Mouse (Mus musculus) left cerebral cortex, adult 8-10 months (tissue): ENCODE results near the gene Klhl10. TPM values are rescaled to one million over a fixed set of nuclear protein-coding genes. Genes with fewer than 3 reads are reported as not detected.

Experiments used
- DNase-seq, 2 experiments: peaks; one replicate each; pipeline ENCODE4 v3.0.0; 2022; ENCODE audit warnings: low spot score in 2 of 2
- total RNA-seq, 4 experiments: library from RNA; stranded (reverse); gene quantifications; 2 replicates each; pipeline ENCODE4 v1.2.4; 2022

The Klhl10 gene
- total RNA-seq, 4 experiments from 2014 or later: 0.84 to 1.4 (median 1.0) TPM

GRCm38 (mm10) chr11:100408076-100408834 is 33.5 kb upstream of the Klhl10 start:
- no peak for DNase-seq

DNA sequence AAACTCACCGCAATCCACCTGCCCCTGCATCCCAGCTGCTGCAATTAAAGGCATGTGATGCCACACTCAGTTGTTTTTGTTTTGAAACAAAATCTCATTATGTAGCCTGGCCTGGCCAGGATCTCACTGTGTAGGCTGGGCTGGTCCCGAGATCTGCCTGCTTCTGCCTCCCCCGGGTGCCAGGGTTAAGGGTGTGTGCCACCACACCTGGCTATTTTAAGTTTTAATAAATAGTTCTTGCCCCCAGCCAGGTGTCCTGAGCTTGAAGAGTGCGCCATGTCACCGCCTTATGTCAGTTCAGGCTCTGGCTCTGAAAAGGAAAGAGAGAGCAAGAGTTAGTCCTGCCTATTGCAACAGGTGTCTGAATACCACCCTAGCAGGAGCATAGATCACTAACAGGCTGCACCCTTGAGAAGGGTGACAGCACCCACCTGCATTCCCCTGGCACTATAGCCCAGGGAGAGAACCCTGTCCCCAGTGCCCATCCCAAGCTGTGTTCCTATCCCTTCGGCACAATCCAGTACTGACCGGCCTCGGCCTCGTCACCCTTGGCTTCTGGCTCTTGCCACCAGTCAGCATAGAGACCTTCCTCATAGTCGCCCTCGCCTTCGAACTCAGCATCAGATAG is 32.8 kb upstream of the Klhl10 start:
- DNase-seq: no peak

- DNase-seq: no peak
Measured at GRCm38 (mm10) chr11:100409686-100410085, 32.0 kb upstream of the Klhl10 start.

GRCm38 (mm10) chr11:100411736-100412135 is 30.0 kb upstream of the Klhl10 start:
- no peak for DNase-seq

DNA sequence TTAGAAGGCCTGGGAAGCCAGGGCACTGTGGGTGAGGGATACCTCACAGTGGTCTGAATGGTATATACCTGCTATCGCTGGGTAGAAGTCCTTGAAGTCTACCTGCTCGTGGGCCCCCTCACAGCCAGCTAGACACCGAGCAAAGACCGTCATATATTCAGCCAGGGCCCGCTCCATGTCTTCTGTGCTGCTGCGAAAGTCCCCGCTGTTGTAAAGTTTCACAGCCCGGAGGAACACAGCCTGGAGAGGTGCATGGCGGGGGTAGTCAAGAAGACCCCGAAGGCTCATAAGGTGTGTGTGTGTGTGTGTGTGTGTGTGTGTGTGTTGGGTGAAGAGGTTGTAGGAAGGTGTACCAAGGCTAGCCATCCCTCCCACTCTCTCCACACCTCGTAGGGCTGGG is 28.2 kb upstream of the Klhl10 start:
- no peak for DNase-seq

DNA sequence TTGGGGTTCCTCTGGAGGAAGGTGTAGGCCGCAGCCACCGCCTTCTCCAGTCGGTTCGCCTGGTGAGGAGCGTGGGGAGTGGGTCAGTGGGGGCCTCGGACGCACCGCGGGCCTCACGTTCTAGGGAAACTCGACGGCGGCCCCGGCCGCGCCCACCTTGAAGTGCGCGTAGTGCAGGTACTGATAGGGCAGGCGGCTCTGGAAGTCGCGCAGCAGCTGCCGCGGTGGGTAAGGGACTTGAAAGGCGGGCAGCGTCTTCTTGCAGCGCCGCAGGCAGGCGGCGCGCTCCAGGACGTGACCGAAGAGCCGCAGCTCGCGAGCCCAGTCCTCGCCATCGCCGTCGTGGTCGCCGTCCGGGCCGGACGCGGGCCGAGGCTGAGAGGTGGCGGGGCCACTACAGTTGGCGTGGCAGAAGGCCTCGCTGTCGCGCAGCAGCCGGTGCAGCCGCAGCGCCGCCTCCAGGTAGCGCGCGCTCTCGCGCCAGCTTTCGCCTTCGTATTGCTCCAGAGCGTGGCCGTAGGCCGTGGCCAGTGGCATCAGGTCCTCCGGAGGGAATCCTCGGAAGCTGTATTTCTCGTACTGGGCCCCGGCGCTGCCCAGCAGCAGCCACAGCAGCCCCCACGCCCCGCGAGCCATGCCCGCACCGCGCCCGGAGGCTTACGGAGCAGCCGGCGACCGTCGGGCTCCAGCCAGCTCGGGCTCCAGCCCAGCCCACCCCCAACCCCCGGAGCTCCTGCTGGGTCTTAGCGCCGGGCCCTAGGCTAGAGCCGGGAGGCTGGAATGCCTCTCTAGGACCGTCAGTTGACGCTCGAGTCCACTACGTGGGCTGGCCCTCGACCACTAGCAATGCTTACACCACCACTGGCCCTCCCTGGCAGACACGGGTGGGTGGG is 27.4 kb upstream of the Klhl10 start, which contains the start of gene P3h4:
TSS of gene P3h4 (minus strand) at position 816 of the 893 bp plus-strand sequence.
- no peak for DNase-seq

GRCm38 (mm10) chr11:100414914-100415822 is 26.5 kb upstream of the Klhl10 start, which contains the start of gene Fkbp10:
Gene Fkbp10, plus strand, starts transcription at chr11:100415697.
- no peak for DNase-seq

GRCm38 (mm10) chr11:100421537-100421936 is 20.2 kb upstream of the Klhl10 start:
- DNase-seq: no peak

DNA sequence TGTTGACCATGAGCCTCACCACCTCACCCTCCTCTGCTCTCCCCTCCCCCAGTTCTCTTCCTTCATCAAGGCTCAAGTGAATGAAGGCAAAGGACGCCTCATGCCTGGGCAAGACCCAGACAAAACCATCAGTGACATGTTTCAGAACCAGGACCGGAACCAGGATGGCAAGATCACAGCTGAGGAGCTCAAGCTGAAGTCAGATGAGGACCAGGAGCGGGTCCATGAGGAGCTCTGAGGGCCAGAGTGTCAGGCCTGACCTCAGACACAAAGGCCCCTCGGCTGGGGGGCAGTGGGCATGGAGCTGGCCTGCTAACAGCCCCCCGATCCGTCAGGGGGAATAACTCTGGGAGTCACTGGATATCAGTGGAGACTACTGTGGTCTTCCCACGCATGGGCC is 17.9 kb upstream of the Klhl10 start:
- no peak for DNase-seq

- DNase-seq: peak in 1 of 2 experiments; percentile 53
Measured at GRCm38 (mm10) chr11:100425851-100426250, 15.9 kb upstream of the Klhl10 start.

DNA sequence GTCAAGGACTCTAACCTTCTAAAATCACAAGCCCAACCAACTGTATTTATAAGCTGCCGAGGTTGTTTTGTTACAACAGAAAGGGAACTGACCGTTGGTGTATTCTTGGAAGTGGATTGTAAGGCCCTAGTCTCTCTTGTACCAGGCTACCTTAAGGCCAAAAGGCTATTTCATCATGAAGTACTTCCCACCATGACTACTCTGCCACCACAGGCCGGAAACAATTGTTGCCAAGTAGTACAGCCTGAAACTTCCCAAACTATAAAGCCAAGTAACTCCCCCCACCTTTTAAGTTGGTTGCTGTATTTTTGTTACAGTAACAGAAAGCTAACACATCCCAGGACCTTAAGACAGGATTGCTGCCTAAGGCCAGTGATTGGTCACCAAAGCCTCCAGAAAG is 14.9 kb upstream of the Klhl10 start:
- DNase-seq: no peak

DNA sequence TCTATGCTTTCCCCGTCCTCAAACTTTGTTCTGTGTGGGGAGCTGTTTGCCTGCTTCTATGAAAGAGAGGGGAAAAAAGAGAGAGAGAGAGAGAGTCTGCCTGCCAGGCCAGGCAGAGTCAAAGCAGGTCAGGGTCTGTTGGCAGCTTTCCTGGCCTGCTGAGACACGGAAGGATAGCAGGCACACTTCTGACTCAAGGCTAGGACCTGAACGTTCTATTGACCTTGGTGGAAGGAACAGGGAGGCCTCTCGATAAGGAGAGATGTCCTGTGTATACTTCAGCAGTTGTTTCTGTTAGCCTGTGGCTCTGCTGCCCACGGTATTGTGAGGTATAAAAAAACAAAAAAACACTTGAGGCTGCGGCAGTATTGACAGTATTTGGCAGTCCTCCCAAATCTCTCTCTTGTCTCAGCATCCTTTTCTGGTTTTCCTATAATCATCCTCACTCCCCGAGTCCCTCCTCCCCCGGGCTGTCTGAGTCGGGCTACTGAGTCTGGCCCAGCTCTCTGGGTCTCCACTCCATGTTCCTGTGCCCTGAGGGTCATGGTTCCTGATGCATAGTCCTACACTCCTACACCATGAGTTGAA is 13.0 kb upstream of the Klhl10 start:
- no peak for DNase-seq

GRCm38 (mm10) chr11:100430052-100430451 is 11.7 kb upstream of the Klhl10 start:
- no peak for DNase-seq

- DNase-seq: no peak
Measured at GRCm38 (mm10) chr11:100432002-100432401, 9.7 kb upstream of the Klhl10 start.

- no peak for DNase-seq
Measured at GRCm38 (mm10) chr11:100435678-100436246, 6.0 kb upstream of the Klhl10 start.

DNA sequence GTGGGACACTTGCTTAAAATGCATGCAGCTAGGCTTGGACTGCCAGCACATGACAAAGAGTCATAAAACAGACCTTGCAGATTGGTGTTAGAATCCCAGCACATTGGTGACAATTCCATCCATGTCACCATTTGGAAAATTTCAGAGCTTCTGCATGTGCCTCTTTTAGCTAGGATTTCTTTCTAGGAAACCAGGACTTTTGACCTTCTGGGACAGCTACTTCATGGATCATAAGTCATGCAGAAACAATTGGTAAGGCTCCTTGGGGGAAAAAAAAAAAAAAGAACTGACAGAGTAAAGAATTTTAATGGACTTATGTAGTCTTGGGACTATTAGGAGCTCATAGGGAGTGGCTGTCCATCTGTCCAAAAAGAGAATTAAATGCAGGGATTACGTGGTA is 3.8 kb upstream of the Klhl10 start:
- no peak for DNase-seq

- DNase-seq: peak; percentile 61 to 83
Measured at GRCm38 (mm10) chr11:100440691-100441522, 810 bp upstream of the Klhl10 start.

DNA sequence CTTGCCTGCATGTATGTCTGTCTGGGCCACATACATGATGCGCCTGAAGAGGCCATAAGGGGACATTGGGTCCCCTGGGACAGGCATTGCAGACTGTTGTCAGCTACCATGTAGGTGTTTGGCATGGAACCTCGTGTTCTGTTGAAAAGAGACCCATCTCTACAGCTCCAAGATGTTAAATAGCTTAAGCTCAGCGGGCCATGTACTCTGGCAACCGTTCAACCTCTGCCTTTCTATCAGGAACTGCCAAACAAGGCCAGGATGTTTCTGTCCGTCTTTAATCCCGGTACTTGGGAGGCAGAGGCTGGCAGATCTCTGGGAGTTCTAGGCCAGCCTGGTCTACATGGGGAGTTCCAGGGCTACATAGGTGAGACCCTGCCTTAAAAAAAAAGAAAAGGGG is 908 bp downstream of the Klhl10 start:
- no peak for DNase-seq

GRCm38 (mm10) chr11:100457247-100457646 is 15.5 kb downstream of the Klhl10 start:
- DNase-seq: no peak
